Mouse (Mus musculus) testis, adult 2 months (tissue): ENCODE data around the gene Mov10.

Experiments
- CTCF ChIP-seq: fragments of 200-500 bp; IDR thresholded peaks from 2 replicates; pipeline ENCODE4 v1.5.1; 2012; ENCODE audit warnings: low read depth, mild to moderate bottlenecking, inconsistent platforms, low read length, moderate library complexity; ENCODE audit not compliant: control insufficient read depth, insufficient read depth, insufficient replicate concordance
- POLR2A ChIP-seq: fragments of 200-500 bp; IDR thresholded peaks from 2 replicates; pipeline ENCODE4 v1.6.1; 2012; ENCODE audit warnings: low read depth, mild to moderate bottlenecking, inconsistent platforms, low read length, moderate library complexity; ENCODE audit not compliant: control insufficient read depth

DNA sequence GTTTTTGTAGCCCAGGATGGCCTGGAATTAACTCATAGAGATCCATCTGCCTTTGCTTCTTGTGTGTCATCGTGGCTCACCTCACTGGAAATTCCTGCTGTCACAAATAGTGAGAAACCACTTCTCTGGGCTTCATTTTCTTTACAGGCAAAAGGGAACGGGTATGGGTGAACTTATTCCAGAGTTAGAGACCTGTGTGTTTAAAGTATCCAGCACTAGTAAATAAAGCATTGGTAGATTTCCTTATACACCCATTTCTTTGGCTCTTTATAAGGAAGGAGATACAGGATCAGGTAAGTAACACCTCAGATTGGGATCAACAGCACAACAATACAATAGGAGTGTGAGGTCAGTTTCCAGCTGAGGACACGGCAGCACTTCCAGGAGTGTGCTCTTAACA is 30.3 kb downstream of the Mov10 start, which contains the start of gene Rhoc:
- TF ChIP-seq CTCF: no peak
- no peak for TF ChIP-seq POLR2A
